Mouse (Mus musculus) cortical plate, adult 2 months (tissue): Measurements from ENCODE around the gene Stat5b.

Source experiments
- CTCF ChIP-seq: fragments of 200-500 bp; IDR thresholded peaks from 2 replicates; pipeline ENCODE4 v1.5.1; 2011; ENCODE audit warnings: mild to moderate bottlenecking, control low read depth, low read length; ENCODE audit not compliant: insufficient read depth; ENCODE audit errors: extremely low read depth
- POLR2A ChIP-seq: fragments of 200-500 bp; IDR thresholded peaks from 2 replicates; pipeline ENCODE4 v1.6.1; 2011; ENCODE audit warnings: mild to moderate bottlenecking, low read length, control low read depth; ENCODE audit not compliant: insufficient read depth; ENCODE audit errors: extremely low read depth

GRCm38 (mm10) chr11:100745085-100745484, 105.4 kb downstream of the Stat5b start:
- TF ChIP-seq POLR2A (no peak), CTCF (peak; percentile 63)
